Mouse (Mus musculus): Measurements from ENCODE around the gene Lamtor1. TPM values are rescaled to one million over a fixed set of nuclear protein-coding genes. Genes with fewer than 3 reads are reported as not detected.
"Not testable (repeated sequence)": the region's sequence is repeated elsewhere in the genome, so short reads cannot be mapped to it uniquely, and the experiment has no call there.

Lamtor1 gene
- polyA plus RNA-seq, 1 experiment from 2014 or later: 137 TPM

GRCm38 (mm10) chr7:101906696-101907095 lies 992 bp downstream of the Lamtor1 start:
- H3K27ac ChIP-seq (ENCODE audit: low read depth, low read length): peak overlapping the region; percentile 97; the same call in 1 of the 2 replicates
- whole genome bisulfite sequencing (ENCODE audit: insufficient replicate concordance): 67% methylated on average over 8 of the region's 8 CpGs
- no peaks in the 10 kb centered on the region for H3K27me3 ChIP-seq (ENCODE audit: control insufficient read depth, insufficient read depth, low read length)
- H3K4me2 ChIP-seq: peak overlapping the region; percentile 81
- no peaks in the 10 kb centered on the region for H3K9me3 ChIP-seq (replicated peaks; ENCODE audit: control insufficient read depth, low read length)
- H3K4me3 ChIP-seq (ENCODE audit: low read depth, low read length): peak overlapping the region; percentile 87
- H3K36me3 ChIP-seq (ENCODE audit: control insufficient read depth, insufficient read depth, low read length): peaks cover 16% of the 10 kb centered on the region
- peaks cover 20% of the 10 kb centered on the region for H3K4me1 ChIP-seq (ENCODE audit: control insufficient read depth, insufficient read depth, low read length)
- ATAC-seq (replicated peaks; ENCODE audit: insufficient number of reproducible peaks, low FRiP score, low TSS enrichment): no peak
- peak overlapping the region; percentile 93 for H3K9ac ChIP-seq (ENCODE audit: low read depth, low read length)

DNA sequence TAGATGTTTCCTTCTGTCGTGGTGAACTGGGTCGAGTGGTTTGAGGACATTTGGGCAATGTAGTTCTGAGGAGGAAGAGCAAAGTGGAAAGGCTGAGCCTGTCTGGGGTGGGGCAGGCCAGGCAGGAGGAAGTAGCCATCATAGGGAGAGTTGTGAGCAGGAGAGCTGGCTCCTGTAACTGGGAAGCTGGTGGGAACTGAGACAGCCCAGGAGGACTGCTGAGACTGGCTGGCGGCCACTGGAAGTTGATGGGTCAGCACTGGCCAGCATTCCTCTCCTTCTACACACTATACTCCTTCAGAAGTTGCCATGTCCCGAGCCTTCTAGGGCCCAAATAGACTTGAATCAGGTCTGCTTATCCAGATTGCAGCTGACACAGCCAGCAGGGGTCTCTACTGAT lies 2.7 kb downstream of the Lamtor1 start:
- no peak overlapping the region for H3K4me3 ChIP-seq (ENCODE audit: low read depth, low read length)
- no peak overlapping the region for H3K27ac ChIP-seq (ENCODE audit: low read depth, low read length)
- H3K27me3 ChIP-seq (ENCODE audit: control insufficient read depth, insufficient read depth, low read length): no peaks in the 10 kb centered on the region
- H3K9me3 ChIP-seq (replicated peaks; ENCODE audit: control insufficient read depth, low read length): no peaks in the 10 kb centered on the region
- ATAC-seq (replicated peaks; ENCODE audit: insufficient number of reproducible peaks, low FRiP score, low TSS enrichment): no peak
- no peak overlapping the region for H3K4me2 ChIP-seq
- H3K36me3 ChIP-seq (ENCODE audit: control insufficient read depth, insufficient read depth, low read length): peaks cover 21% of the 10 kb centered on the region
- 64% methylated on average over 4 of the region's 4 CpGs for WGBS (ENCODE audit: insufficient replicate concordance)
- H3K9ac ChIP-seq (ENCODE audit: low read depth, low read length): 0 out of 2 replicates have a peak overlapping the region, but pooled peaks have one; percentile 22
- H3K4me1 ChIP-seq (ENCODE audit: control insufficient read depth, insufficient read depth, low read length): peaks cover 20% of the 10 kb centered on the region

DNA sequence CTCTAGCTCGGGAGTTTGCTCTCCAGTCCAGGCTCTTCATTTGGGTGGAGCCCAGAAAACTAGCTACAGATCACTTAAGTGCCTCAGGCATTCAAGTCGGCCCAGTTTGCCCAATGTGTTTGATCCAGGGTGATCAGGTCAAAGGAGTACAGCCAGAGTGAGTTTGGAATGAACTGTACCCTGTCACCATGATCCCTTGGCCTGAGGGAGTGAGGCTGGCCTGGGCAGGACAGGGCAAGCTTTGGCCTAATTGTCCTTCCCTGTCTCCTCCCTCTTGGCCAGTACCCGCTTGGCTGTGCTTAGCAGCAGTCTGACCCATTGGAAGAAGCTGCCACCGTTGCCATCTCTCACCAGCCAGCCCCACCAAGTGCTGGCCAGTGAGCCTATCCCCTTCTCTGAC lies 4.4 kb downstream of the Lamtor1 start:
- H3K27me3 ChIP-seq (ENCODE audit: control insufficient read depth, insufficient read depth, low read length): no peaks in the 10 kb centered on the region
- no peaks in the 10 kb centered on the region for H3K9me3 ChIP-seq (replicated peaks; ENCODE audit: control insufficient read depth, low read length)
- peaks cover 22% of the 10 kb centered on the region for H3K36me3 ChIP-seq (ENCODE audit: control insufficient read depth, insufficient read depth, low read length)
- WGBS (ENCODE audit: insufficient replicate concordance): 83% methylated on average over 4 of the region's 4 CpGs
- no peak for ATAC-seq (replicated peaks; ENCODE audit: insufficient number of reproducible peaks, low FRiP score, low TSS enrichment)
- H3K4me2 ChIP-seq: no peak overlapping the region
- H3K4me1 ChIP-seq (ENCODE audit: control insufficient read depth, insufficient read depth, low read length): peaks cover 16% of the 10 kb centered on the region
- H3K9ac ChIP-seq (ENCODE audit: low read depth, low read length): no peak overlapping the region
- no peak overlapping the region for H3K4me3 ChIP-seq (ENCODE audit: low read depth, low read length)
- no peak overlapping the region for H3K27ac ChIP-seq (ENCODE audit: low read depth, low read length)

GRCm38 (mm10) chr7:101911982-101912381 lies 6.3 kb downstream of the Lamtor1 start:
- H3K4me2 ChIP-seq: no peak overlapping the region
- H3K36me3 ChIP-seq (ENCODE audit: control insufficient read depth, insufficient read depth, low read length): peaks cover 22% of the 10 kb centered on the region
- 68% methylated on average over 3 of the region's 3 CpGs for WGBS (ENCODE audit: insufficient replicate concordance)

DNA sequence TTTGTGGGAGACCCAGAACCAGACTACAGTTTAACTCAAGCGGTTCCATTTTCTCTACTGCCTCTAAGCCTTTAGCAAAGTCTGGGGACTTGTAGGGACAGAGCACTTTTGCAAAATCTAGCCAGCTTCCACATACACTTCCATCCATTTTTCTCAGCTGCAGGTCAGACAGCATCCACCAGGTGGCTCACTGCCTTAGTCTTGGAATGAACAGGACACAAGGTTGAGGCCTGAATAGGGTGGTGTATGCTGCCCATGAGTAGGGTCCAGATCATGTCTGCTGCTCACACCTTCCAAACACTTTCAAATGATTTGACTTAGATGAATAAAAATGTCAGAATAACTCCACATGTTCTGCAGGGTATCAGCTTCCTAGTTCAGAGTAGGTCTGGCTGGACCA lies 12.4 kb downstream of the Lamtor1 start:
- Histone ChIP-seq H3K4me2 (no peak overlapping the region), H3K27ac (ENCODE audit: low read depth, low read length) (no peak overlapping the region), H3K9me3 (replicated peaks; ENCODE audit: control insufficient read depth, low read length) (no peaks in the 10 kb centered on the region), H3K4me3 (ENCODE audit: low read depth, low read length) (no peak overlapping the region), H3K9ac (ENCODE audit: low read depth, low read length) (no peak overlapping the region), H3K36me3 (ENCODE audit: control insufficient read depth, insufficient read depth, low read length) (peaks cover 5% of the 10 kb centered on the region), H3K27me3 (ENCODE audit: control insufficient read depth, insufficient read depth, low read length) (no peaks in the 10 kb centered on the region), H3K4me1 (ENCODE audit: control insufficient read depth, insufficient read depth, low read length) (no peaks in the 10 kb centered on the region)
- ATAC-seq (replicated peaks; ENCODE audit: insufficient number of reproducible peaks, low FRiP score, low TSS enrichment): 0 out of 2 replicates have a peak, but pooled peaks have one; percentile 52
- WGBS (ENCODE audit: insufficient replicate concordance): 15% methylated on average over 1 of the region's 1 CpGs

More at GRCm38 (mm10) chr7:101911982-101912381, 6.3 kb downstream of the Lamtor1 start:
- Histone ChIP-seq H3K4me3 (ENCODE audit: low read depth, low read length) (no peak overlapping the region), H3K27ac (ENCODE audit: low read depth, low read length) (no peak overlapping the region), H3K27me3 (ENCODE audit: control insufficient read depth, insufficient read depth, low read length) (no peaks in the 10 kb centered on the region), H3K9me3 (replicated peaks; ENCODE audit: control insufficient read depth, low read length) (no peaks in the 10 kb centered on the region), H3K4me1 (ENCODE audit: control insufficient read depth, insufficient read depth, low read length) (peaks cover 10% of the 10 kb centered on the region), H3K9ac (ENCODE audit: low read depth, low read length) (no peak overlapping the region)
- ATAC-seq (replicated peaks; ENCODE audit: insufficient number of reproducible peaks, low FRiP score, low TSS enrichment): no peak

GRCm38 (mm10) chr7:101925892-101926291 lies 20.2 kb downstream of the Lamtor1 start:
- ATAC-seq (replicated peaks; ENCODE audit: insufficient number of reproducible peaks, low FRiP score, low TSS enrichment); H3K9me3 ChIP-seq (replicated peaks; ENCODE audit: control insufficient read depth, low read length); H3K4me2 ChIP-seq: not testable (repeated sequence)

DNA sequence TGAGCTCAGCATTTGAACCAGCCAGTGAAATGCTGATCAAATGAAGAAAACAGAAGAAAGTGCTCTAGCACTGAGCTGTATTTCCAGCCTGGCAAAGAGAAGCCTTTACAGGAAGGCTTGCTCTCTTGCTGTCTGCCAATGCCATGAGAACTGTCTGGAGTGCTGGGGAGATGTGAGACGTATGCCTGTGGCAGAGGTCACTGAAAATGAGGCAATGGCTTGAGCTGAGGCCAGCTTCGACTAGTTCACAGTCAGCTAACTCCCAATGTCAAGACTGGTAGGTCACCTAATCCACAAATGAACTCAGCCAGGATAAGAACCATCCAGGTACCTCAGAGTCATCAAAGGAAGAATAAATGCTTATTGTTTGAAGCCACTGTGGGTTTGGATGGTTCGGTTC lies 22.4 kb downstream of the Lamtor1 start:
- no peaks in the 10 kb centered on the region for H3K9me3 ChIP-seq (replicated peaks; ENCODE audit: control insufficient read depth, low read length)
- WGBS (ENCODE audit: insufficient replicate concordance): 75% methylated on average over 3 of the region's 3 CpGs
- ATAC-seq (replicated peaks; ENCODE audit: insufficient number of reproducible peaks, low FRiP score, low TSS enrichment): no peak
- H3K4me3 ChIP-seq (ENCODE audit: low read depth, low read length): no peak overlapping the region
- no peaks in the 10 kb centered on the region for H3K36me3 ChIP-seq (ENCODE audit: control insufficient read depth, insufficient read depth, low read length)
- H3K4me2 ChIP-seq: no peak overlapping the region
- H3K4me1 ChIP-seq (ENCODE audit: control insufficient read depth, insufficient read depth, low read length): no peaks in the 10 kb centered on the region; the same call in 1 of the 2 replicates
- H3K27ac ChIP-seq (ENCODE audit: low read depth, low read length): no peak overlapping the region
- H3K27me3 ChIP-seq (ENCODE audit: control insufficient read depth, insufficient read depth, low read length): no peaks in the 10 kb centered on the region
- H3K9ac ChIP-seq (ENCODE audit: low read depth, low read length): no peak overlapping the region

More at GRCm38 (mm10) chr7:101925892-101926291, 20.2 kb downstream of the Lamtor1 start:
- not testable (repeated sequence) for H3K36me3 ChIP-seq (ENCODE audit: control insufficient read depth, insufficient read depth, low read length); H3K4me3 ChIP-seq (ENCODE audit: low read depth, low read length); H3K27me3 ChIP-seq (ENCODE audit: control insufficient read depth, insufficient read depth, low read length); H3K4me1 ChIP-seq (ENCODE audit: control insufficient read depth, insufficient read depth, low read length); H3K27ac ChIP-seq (ENCODE audit: low read depth, low read length); H3K9ac ChIP-seq (ENCODE audit: low read depth, low read length)

DNA sequence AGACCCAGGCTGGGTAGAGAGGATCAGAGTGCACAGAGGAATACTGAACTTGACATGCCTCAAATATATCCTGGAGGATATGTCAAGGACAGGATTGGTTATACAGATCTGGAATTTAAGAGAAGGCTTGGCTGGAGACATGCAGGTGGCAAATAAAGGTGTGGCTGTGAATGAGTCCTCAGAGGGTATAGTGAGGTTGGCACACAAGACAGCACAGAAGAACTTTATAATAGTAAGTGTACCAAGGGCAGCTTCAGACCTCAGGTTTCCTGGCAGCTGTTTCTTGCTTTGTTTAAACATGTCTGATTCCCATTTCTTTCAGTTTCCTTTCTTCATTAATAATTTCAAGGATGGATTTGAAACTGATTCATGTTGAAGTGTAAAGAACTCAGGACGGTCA lies 26.8 kb downstream of the Lamtor1 start:
- Histone ChIP-seq H3K36me3 (ENCODE audit: control insufficient read depth, insufficient read depth, low read length) (no peaks in the 10 kb centered on the region), H3K27me3 (ENCODE audit: control insufficient read depth, insufficient read depth, low read length) (no peaks in the 10 kb centered on the region), H3K27ac (ENCODE audit: low read depth, low read length) (no peak overlapping the region), H3K4me3 (ENCODE audit: low read depth, low read length) (peak overlapping the region; percentile 8; the same call in 1 of the 2 replicates), H3K9me3 (replicated peaks; ENCODE audit: control insufficient read depth, low read length) (no peaks in the 10 kb centered on the region), H3K4me2 (peak overlapping the region; percentile 68), H3K9ac (ENCODE audit: low read depth, low read length) (no peak overlapping the region), H3K4me1 (ENCODE audit: control insufficient read depth, insufficient read depth, low read length) (peaks cover 4% of the 10 kb centered on the region; the same call in 1 of the 2 replicates)
- ATAC-seq (replicated peaks; ENCODE audit: insufficient number of reproducible peaks, low FRiP score, low TSS enrichment): no peak
- WGBS (ENCODE audit: insufficient replicate concordance): 88% methylated on average over 1 of the region's 1 CpGs

DNA sequence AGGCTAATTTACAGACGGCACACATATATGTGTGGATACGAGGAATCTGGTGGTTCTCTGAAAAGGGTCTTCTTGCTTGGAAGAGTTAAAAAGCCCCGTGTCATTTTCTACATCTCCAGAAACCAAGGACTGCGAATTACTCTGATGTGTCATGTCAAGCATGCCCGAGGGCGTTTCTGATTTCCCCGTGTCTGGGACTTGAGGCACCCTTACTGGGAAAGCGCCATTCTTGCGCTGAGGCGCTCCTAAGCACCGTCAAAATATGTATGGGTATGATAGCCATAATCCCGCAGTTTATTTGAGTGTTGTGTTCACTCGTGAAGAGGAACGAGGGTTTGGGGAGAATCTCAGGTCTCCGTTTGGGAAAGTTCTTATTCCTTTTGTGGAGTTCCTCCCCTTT lies 27.6 kb downstream of the Lamtor1 start:
- H3K9me3 ChIP-seq (replicated peaks; ENCODE audit: control insufficient read depth, low read length): no peaks in the 10 kb centered on the region
- no peaks in the 10 kb centered on the region for H3K27me3 ChIP-seq (ENCODE audit: control insufficient read depth, insufficient read depth, low read length)
- peak overlapping the region; percentile 68 for H3K4me2 ChIP-seq
- H3K4me1 ChIP-seq (ENCODE audit: control insufficient read depth, insufficient read depth, low read length): peaks cover 4% of the 10 kb centered on the region; the same call in 1 of the 2 replicates
- H3K27ac ChIP-seq (ENCODE audit: low read depth, low read length): peak overlapping the region; percentile 70
- ATAC-seq (replicated peaks; ENCODE audit: insufficient number of reproducible peaks, low FRiP score, low TSS enrichment): no peak
- no peaks in the 10 kb centered on the region for H3K36me3 ChIP-seq (ENCODE audit: control insufficient read depth, insufficient read depth, low read length)
- 6% methylated on average over 15 of the region's 15 CpGs for WGBS (ENCODE audit: insufficient replicate concordance)
- peak overlapping the region; percentile 91 for H3K9ac ChIP-seq (ENCODE audit: low read depth, low read length)
- peak overlapping the region; percentile 92 for H3K4me3 ChIP-seq (ENCODE audit: low read depth, low read length)

Data from heart, embryonic 11.5 days (tissue).